Mouse (Mus musculus): ENCODE data around the gene Grin1. TPM values are rescaled to one million over a fixed set of nuclear protein-coding genes. Genes with fewer than 3 reads are reported as not detected.

Grin1 gene
- 0.53 and 0.71 TPM in 2 replicates for polyA plus RNA-seq (2015; fragmentation: Nextera tagmentation; extraction: Ambion mirVana)

DNA sequence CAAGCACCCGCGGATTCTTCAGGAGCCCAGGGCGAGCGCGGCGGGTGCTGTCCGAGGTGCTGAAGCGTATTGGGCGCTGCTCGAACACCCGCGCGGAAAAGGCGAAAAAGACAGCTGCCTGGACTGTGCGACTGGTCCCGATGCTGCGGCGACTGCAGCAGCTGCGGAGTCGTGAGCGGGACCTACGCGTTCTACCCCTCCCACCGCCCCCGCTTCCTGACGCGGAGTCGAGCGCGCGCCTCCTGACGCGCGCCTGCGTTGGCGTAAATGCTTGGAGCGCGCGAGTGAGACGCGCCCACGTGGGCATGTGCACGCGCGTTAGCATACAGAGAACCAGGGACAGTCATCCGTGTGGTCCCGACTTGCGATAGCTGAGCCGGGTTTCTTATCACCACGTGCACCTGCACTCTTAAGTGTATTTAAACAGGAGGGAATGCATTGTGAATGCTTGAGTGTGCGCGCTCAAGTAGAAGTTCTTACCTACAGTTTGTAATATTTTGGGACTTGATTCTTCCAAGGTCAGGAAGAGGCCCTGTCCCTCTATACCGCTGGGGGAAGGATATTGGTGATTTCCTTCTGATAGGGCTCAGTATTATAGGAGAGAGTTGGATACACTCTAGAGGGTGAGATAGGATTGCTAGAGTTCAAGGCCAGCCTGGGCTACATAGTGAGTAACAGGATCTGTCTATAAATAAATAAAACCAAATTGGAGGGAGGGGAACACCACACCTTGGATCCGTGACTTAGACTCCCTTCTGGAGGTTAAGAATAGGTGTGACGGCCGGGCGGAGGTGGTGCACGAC, at the start of gene Grin1:
Grin1 (minus strand) TSS at position 217 of the 803 bp plus-strand sequence.
- H3K4me3 ChIP-seq (replicated peaks) = peak within 1 kb of the TSS; percentile 38
- H3K4me2 ChIP-seq = peak within 1 kb of the TSS; percentile 67
- H3K36me3 ChIP-seq = no peaks in the 10 kb centered on the region
- peaks cover 80% of the 10 kb centered on the region for H3K27me3 ChIP-seq
- H3K9ac ChIP-seq = no peak within 1 kb of the TSS
- peaks cover 8% of the 10 kb centered on the region for H3K4me1 ChIP-seq
- H3K27ac ChIP-seq = no peak within 1 kb of the TSS
- H3K9me3 ChIP-seq (replicated peaks) = no peaks in the 10 kb centered on the region
- WGBS = 9% methylated on average over 58 of the region's 58 CpGs
- ATAC-seq (replicated peaks; ENCODE audit: low FRiP score) = 0 out of 2 replicates have a peak, but pooled peaks have one; percentile 58

DNA sequence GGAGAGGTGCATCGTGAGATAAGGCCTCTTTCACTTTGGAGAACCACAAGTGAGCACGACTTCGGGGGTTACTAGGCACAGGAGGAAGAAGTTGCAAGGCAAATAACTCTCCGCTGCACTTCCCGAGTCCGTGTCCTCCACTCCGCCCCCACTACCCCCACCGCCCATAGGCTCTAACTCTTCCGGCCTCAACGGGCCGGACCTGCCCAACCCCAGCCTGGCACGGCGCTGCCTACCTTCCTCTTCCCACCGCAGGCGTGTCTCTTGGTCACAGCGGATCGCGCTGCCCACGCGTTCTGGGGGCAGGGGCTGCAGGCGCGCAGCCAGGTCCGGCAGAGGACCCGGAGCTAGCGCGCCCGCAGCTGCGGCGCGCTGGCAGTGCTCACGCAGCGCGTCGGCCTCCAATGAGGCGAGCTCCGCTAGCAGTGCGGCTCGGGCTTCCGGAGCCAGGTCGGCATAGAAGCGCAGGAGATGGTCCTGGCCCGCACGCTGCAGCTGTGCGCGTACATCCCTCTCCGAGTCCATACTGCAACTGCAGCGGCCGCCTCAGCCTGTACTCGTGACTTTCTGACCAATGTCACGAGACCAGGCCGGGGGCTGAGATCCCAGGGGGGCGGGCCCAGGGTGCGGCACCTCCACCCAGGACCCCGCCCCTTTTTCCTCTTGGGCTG, 46.2 kb upstream of the Grin1 start, which contains the start of gene Uap1l1:
Uap1l1 (minus strand) TSS at position 592 of the 671 bp plus-strand sequence.
- Histone ChIP-seq H3K27me3 (peaks cover 22% of the 10 kb centered on the region; the same call in 1 of the 2 replicates), H3K4me3 (replicated peaks) (peak within 1 kb of the TSS; percentile 64), H3K27ac (peak within 1 kb of the TSS; percentile 52; the same call in 1 of the 2 replicates), H3K9ac (peak within 1 kb of the TSS; percentile 60), H3K9me3 (replicated peaks) (no peaks in the 10 kb centered on the region), H3K4me2 (peak within 1 kb of the TSS; percentile 95), H3K36me3 (no peaks in the 10 kb centered on the region), H3K4me1 (peaks cover 38% of the 10 kb centered on the region)
- WGBS = under 1% methylated on average over 54 of the region's 54 CpGs
- peak; percentile 84 for ATAC-seq (replicated peaks; ENCODE audit: low FRiP score)

DNA sequence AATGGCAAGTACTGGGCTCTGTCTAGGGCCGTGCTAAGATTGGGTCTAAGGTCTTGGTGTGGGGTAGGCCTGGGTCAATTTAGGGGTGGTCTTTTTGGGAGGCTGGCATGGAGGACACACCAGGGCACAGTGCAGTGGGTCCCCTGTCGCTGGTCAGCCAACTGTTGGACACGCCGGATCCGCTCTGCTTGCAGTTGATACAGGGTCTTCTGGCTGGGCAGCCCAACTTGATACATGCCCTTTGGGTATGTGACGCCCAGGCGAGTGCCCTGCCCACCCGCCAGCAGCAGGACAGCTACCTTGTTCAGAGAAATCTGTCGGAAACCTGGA, 45.7 kb upstream of the Grin1 start:
- Histone ChIP-seq H3K27me3 (peaks cover 22% of the 10 kb centered on the region; the same call in 1 of the 2 replicates), H3K9ac (peak overlapping the region; percentile 60), H3K4me3 (replicated peaks) (peak overlapping the region; percentile 64), H3K4me2 (peak overlapping the region; percentile 95), H3K9me3 (replicated peaks) (no peaks in the 10 kb centered on the region), H3K36me3 (no peaks in the 10 kb centered on the region), H3K4me1 (peaks cover 38% of the 10 kb centered on the region), H3K27ac (no peak overlapping the region)
- ATAC-seq (replicated peaks; ENCODE audit: low FRiP score) = peak; percentile 4; the same call in 1 of the 2 replicates
- WGBS = 28% methylated on average over 9 of the region's 9 CpGs

DNA sequence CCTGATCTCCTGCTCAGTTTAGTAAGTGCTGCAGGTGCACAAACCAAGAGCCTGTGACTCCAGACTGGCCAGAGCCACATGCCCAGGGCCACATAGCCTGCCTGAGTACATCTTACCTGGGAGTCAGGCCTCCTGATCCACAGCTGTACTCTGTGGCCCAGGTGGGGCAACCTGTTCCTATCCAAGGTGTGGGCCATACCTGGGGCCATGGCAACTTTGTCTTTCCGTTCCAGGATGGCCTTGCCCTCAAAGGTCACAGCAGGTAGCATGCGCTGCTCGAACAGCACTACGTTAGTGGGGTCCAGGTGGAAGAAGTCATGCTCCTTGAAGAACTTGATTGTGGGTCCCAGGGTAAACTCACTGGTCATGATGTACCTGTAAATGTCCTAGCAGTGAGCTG, 45.3 kb upstream of the Grin1 start:
- Histone ChIP-seq H3K4me1 (peaks cover 38% of the 10 kb centered on the region), H3K36me3 (no peaks in the 10 kb centered on the region), H3K27ac (no peak overlapping the region), H3K9ac (no peak overlapping the region), H3K4me3 (replicated peaks) (peak overlapping the region; percentile 64; the same call in 1 of the 2 replicates), H3K9me3 (replicated peaks) (no peaks in the 10 kb centered on the region), H3K4me2 (peak overlapping the region; percentile 95), H3K27me3 (peaks cover 21% of the 10 kb centered on the region; the same call in 1 of the 2 replicates)
- no peak for ATAC-seq (replicated peaks; ENCODE audit: low FRiP score)
- 87% methylated on average over 4 of the region's 4 CpGs for WGBS

DNA sequence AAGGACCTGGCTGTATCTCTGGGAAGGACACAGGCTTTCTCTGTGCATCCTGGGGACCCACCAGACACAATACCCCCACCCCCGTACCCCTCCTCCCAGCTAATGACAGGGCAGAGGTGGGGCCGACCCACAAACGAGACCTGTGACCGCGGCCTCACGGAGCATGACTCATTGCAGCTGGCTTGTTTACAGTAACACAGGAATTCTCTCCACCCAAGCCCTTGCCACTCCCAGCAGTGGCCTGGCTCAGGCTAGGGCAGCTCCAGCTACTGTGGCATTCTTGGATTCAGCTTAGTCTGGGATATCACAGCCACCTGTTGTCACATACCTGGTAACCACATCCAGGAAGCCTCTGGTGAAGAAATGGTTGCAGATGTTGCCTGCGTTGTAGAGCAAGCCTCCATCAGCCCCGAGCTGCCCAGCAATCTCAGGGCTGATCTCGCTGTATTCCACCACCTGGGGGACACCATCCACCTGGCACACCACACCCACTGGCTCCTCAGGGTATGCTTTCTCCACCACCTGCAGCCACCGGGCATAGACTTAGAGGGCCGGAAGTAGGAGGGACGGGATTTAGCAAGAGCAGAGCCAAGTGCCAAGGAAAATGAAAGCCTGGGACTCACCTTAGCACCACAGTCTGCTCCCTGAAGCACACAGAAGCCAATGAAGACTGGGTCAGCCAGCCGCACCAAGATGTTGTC, 44.6 kb upstream of the Grin1 start:
- Histone ChIP-seq H3K9me3 (replicated peaks) (no peaks in the 10 kb centered on the region), H3K27ac (no peak overlapping the region), H3K4me1 (peaks cover 38% of the 10 kb centered on the region), H3K27me3 (peaks cover 19% of the 10 kb centered on the region; the same call in 1 of the 2 replicates), H3K9ac (no peak overlapping the region), H3K36me3 (no peaks in the 10 kb centered on the region), H3K4me3 (replicated peaks) (no peak overlapping the region), H3K4me2 (peak overlapping the region; percentile 95; the same call in 1 of the 2 replicates)
- WGBS = 52% methylated on average over 13 of the region's 13 CpGs
- 0 out of 2 replicates have a peak, but pooled peaks have one; percentile 10 for ATAC-seq (replicated peaks; ENCODE audit: low FRiP score)

DNA sequence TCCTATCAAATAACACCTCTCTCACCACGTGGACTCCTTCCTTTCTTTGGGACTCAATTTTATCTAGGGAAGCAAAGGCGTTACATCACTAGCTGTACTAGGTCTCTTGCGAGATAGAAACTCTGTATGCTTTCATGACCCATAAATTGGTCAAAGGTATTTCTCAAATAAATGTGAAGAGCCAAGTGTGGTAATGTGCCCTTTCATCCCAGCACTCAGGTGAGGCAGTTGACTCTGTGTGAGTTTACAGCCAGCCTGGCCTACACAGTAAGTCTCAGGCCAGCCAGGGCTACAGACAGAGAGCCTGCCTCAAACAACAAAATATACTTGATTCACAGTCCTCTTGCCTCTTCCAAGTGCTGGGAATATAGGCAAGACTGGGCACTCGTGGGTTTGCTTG, 40.9 kb upstream of the Grin1 start:
- Histone ChIP-seq H3K9ac (no peak overlapping the region), H3K4me2 (no peak overlapping the region), H3K4me3 (replicated peaks) (no peak overlapping the region), H3K4me1 (peaks cover 56% of the 10 kb centered on the region), H3K27ac (no peak overlapping the region), H3K27me3 (peaks cover 8% of the 10 kb centered on the region; the same call in 1 of the 2 replicates), H3K9me3 (replicated peaks) (no peaks in the 10 kb centered on the region), H3K36me3 (no peaks in the 10 kb centered on the region)
- ATAC-seq (replicated peaks; ENCODE audit: low FRiP score) = no peak
- WGBS = 73% methylated on average over 4 of the region's 4 CpGs

DNA sequence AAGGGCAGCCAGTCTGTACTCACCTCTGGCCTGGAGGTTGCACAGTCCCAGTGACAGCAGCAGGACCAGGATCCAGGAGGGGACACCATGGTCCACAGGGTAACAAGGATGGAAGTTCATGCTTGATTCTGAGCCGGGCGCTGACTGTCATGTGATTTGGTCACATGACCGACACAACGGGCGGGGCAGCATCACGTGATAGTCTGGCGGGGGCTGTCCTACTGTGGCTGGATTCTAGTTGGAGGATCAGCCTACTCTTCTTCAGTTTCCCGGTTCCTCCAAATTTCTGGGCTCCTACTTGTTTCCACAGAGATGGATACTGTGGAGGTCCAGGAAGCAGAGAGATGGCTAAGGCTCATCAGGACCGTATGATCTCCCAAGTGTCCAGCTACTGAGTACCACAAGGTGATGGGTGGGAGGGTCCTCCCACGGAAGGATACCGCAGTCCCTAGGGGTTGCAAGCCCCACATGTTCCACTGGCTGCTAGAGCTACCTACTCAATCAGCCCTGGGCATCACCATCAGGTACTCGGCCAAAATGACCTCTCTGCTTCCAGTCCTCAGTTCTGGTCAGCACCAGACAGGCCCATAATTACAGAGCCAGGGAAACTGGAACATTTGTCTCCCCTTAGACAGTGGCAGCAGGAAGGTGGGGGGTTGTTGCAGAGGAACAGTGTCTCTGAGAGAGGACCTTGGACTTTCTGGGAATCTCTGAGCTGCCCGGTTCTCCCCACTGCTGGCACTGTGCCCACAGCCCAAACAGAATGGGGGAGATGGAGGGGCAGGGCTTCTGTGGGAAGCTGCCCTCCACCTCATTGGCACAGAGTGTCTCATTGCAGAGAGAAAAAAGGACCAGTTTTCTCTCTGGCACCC, 37.5 kb upstream of the Grin1 start, which contains the start of gene Dpp7:
Dpp7 (minus strand) TSS at position 152 of the 872 bp plus-strand sequence.
- peak; percentile 82 for ATAC-seq (replicated peaks; ENCODE audit: low FRiP score)
- 2% methylated on average over 13 of the region's 13 CpGs for WGBS
- H3K27ac ChIP-seq = no peak within 1 kb of the TSS
- H3K4me2 ChIP-seq = peak within 1 kb of the TSS; percentile 92
- H3K36me3 ChIP-seq = peaks cover 19% of the 10 kb centered on the region
- peaks cover 24% of the 10 kb centered on the region for H3K4me1 ChIP-seq
- H3K9ac ChIP-seq = peak within 1 kb of the TSS; percentile 51
- H3K9me3 ChIP-seq (replicated peaks) = no peaks in the 10 kb centered on the region
- H3K4me3 ChIP-seq (replicated peaks) = peak within 1 kb of the TSS; percentile 61
- H3K27me3 ChIP-seq = no peaks in the 10 kb centered on the region

DNA sequence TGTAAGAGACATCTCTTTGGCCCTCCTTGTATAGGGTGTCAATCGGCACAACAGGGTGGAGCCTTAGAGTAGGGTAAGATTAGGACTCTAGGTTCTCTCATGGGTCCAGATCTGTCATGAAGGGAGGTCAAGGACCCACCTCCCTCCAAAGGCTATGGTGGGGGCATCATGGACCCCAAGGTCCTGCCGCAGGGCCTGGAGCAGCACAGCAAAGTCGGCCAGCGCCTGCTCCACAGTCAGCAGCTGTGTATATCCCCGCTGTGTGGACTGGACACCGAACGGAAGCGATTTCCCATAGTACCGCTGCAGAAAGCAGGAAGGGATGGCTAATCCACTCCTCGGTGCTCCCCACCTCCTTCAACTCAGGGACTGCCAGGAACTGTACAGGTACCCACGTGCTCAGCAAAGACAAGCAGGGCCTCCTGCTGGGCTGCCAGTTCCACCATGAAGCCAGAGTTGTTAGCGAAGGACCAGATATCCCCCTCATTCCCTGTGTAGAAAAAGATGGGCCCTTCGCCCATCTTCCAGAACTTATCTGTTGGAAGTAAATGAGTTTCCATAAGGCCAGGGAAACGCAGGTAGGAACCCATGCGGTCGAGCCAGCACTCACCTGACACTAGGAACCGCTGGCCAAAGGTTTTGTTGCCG, 36.6 kb upstream of the Grin1 start:
- H3K36me3 ChIP-seq = peaks cover 28% of the 10 kb centered on the region
- H3K9me3 ChIP-seq (replicated peaks) = no peaks in the 10 kb centered on the region
- H3K27me3 ChIP-seq = no peaks in the 10 kb centered on the region
- no peak; the same call in 1 of the 2 replicates for ATAC-seq (replicated peaks; ENCODE audit: low FRiP score)
- H3K9ac ChIP-seq = peak overlapping the region; percentile 51
- WGBS = 36% methylated on average over 18 of the region's 18 CpGs
- H3K4me2 ChIP-seq = peak overlapping the region; percentile 92
- peaks cover 23% of the 10 kb centered on the region for H3K4me1 ChIP-seq
- H3K4me3 ChIP-seq (replicated peaks) = peak overlapping the region; percentile 61
- no peak overlapping the region for H3K27ac ChIP-seq

DNA sequence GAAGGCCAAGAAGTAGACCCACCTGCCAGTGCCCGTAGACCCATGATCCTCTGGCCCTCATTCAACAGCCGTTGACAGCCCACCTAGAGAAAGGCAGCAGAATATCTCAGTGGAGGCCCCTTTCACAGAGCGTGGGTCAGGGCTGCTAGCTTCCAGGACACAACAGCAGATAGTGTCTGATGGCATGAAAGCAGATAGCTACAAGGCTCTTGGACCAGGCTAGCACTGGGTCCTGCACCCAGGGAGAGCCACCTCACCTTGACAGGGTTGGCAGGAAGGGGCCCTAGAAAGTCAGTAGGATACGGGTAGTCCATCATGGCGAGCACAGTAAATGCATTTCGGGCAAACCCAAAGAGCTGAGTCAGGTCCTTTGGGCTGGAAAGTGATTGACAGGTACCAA, 35.2 kb upstream of the Grin1 start:
- Histone ChIP-seq H3K27me3 (no peaks in the 10 kb centered on the region), H3K9ac (no peak overlapping the region), H3K9me3 (replicated peaks) (no peaks in the 10 kb centered on the region), H3K27ac (no peak overlapping the region), H3K4me2 (no peak overlapping the region), H3K4me1 (peaks cover 23% of the 10 kb centered on the region), H3K36me3 (peaks cover 42% of the 10 kb centered on the region), H3K4me3 (replicated peaks) (no peak overlapping the region)
- no peak for ATAC-seq (replicated peaks; ENCODE audit: low FRiP score)
- WGBS = 89% methylated on average over 6 of the region's 6 CpGs

DNA sequence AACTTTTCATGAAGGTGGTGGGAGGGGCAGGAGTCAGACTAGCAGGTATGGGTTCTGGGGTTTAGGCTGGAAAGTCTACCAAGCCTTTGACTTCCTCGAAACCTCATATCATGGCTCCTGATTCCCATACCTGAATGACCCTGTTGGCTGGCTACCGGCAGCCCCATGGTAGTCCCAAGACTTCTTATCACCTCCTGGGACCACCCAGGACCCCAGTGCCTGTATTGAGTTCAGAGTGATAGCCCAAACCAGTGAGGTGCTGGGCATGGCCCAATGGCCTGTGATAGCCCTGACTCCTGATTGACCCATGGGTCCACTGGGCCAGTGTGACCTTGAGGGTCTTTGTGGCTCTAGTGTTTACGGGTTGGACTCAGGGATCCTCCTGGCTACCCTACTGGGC, 31.7 kb upstream of the Grin1 start:
- peaks cover 75% of the 10 kb centered on the region for H3K36me3 ChIP-seq
- H3K4me2 ChIP-seq = no peak overlapping the region
- ATAC-seq (replicated peaks; ENCODE audit: low FRiP score) = no peak
- H3K27ac ChIP-seq = no peak overlapping the region
- peaks cover 10% of the 10 kb centered on the region for H3K4me1 ChIP-seq
- H3K9ac ChIP-seq = no peak overlapping the region
- H3K9me3 ChIP-seq (replicated peaks) = no peaks in the 10 kb centered on the region
- no peak overlapping the region for H3K4me3 ChIP-seq (replicated peaks)
- H3K27me3 ChIP-seq = no peaks in the 10 kb centered on the region
- 92% methylated on average over 3 of the region's 3 CpGs for WGBS
